Mouse (Mus musculus) hindlimb bud, embryonic 11.5 days (tissue): ENCODE results near the gene Acot11.
A peak's percentile ranks its signal among the peaks of the same experiment; 100 is the strongest.

ENCODE experiments used
- DNase-seq: peaks from one replicate; pipeline ENCODE4 v3.0.0-alpha.2; 2012; ENCODE audit warnings: low read depth, low spot score; ENCODE audit errors: extremely low spot score

The Acot11 gene

GRCm38 (mm10) chr4:106699989-106700388 lies 104.8 kb downstream of the Acot11 start:
- DNase-seq = peak; percentile 42
